Comparison of ENCODE assay signal across 9 mouse cellular contexts in genomic region chr10:77008109-77008561, GRCm38 (mm10). TPM values are rescaled to one million over a fixed set of nuclear protein-coding genes. Genes with fewer than 3 reads are reported as not detected.
DNase-seq lines count a peak whose midpoint lies in the region; ATAC-seq lines count a peak whose summit lies in the region.
"Had no signal": no experiment of that assay in that cellular context is flagged by ENCODE, and none has a peak within 500 bp of the region (broad histone marks: within the 10 kb centered on the region; RNA-seq: fewer than 3 reads in every experiment).

No protein-coding gene starts in this region.

- 25% methylated on average over 9 of the region's 9 CpGs for WGBS in forebrain, embryonic 13.5 days
- 6% methylated on average over 9 of the region's 9 CpGs for WGBS in midbrain, embryonic 16.5 days

- ATAC-seq in forebrain, embryonic 13.5 days: peak; percentile 55; the same call in 1 of the 2 replicates
- ATAC-seq in midbrain, embryonic 16.5 days: peak; percentile 73

- H3K9ac ChIP-seq in forebrain, embryonic 13.5 days: no peak overlapping the region
- no peak overlapping the region for H3K9ac ChIP-seq in midbrain, embryonic 16.5 days (ENCODE audit: low read depth, low read length)
- H3K9ac ChIP-seq: liver, embryonic 15.5 days had no signal

- peak overlapping the region; percentile 68 for H3K27ac ChIP-seq in forebrain, embryonic 13.5 days
- peak overlapping the region; percentile 23 for H3K27ac ChIP-seq in midbrain, embryonic 16.5 days (ENCODE audit: low read length)
- H3K27ac ChIP-seq: liver, embryonic 15.5 days had no signal

- no peaks in the 10 kb centered on the region for H3K27me3 ChIP-seq in forebrain, embryonic 13.5 days
- no peaks in the 10 kb centered on the region for H3K27me3 ChIP-seq in midbrain, embryonic 16.5 days (ENCODE audit: control insufficient read depth, insufficient read depth, low read depth, low read length)
- H3K27me3 ChIP-seq: liver, embryonic 15.5 days had no signal

- H3K9me3 ChIP-seq in forebrain, embryonic 13.5 days (replicated peaks): no peaks in the 10 kb centered on the region
- no peaks in the 10 kb centered on the region for H3K9me3 ChIP-seq in midbrain, embryonic 16.5 days (replicated peaks; ENCODE audit: control insufficient read depth, low read length, poor library complexity, severe bottlenecking)
- H3K9me3 ChIP-seq: liver, embryonic 15.5 days had no signal

- DNase-seq in gastrocnemius, postnatal 25 days: peak; percentile 18
- DNase-seq in gastrocnemius, postnatal 4 days (ENCODE audit: low spot score in 2 of 2): no peak
- peak; percentile 61 to 64 for DNase-seq in adrenal gland, postnatal 36 days
- peak; percentile 69 for DNase-seq in kidney, postnatal 25 days
- DNase-seq in urinary bladder, postnatal 10 days (ENCODE audit: low spot score): no peak
- DNase-seq in urinary bladder, adult 2 months (ENCODE audit: low spot score): no peak

- H3K4me3 ChIP-seq in forebrain, embryonic 13.5 days: no peak overlapping the region
- no peak overlapping the region for H3K4me3 ChIP-seq in midbrain, embryonic 16.5 days (ENCODE audit: low read depth, low read length)
- H3K4me3 ChIP-seq: liver, embryonic 15.5 days had no signal

- H3K36me3 ChIP-seq in forebrain, embryonic 13.5 days (ENCODE audit: poor library complexity, severe bottlenecking): no peaks in the 10 kb centered on the region
- H3K36me3 ChIP-seq in midbrain, embryonic 16.5 days (ENCODE audit: control insufficient read depth, insufficient read depth, low read length): no peaks in the 10 kb centered on the region
- H3K36me3 ChIP-seq: liver, embryonic 15.5 days had no signal

- peaks cover 14% of the 10 kb centered on the region; the same call in 1 of the 2 replicates for H3K4me1 ChIP-seq in forebrain, embryonic 13.5 days
- peaks cover 9% of the 10 kb centered on the region; the same call in 1 of the 2 replicates for H3K4me1 ChIP-seq in midbrain, embryonic 16.5 days (ENCODE audit: control insufficient read depth, insufficient read depth, low read length)

- no peak overlapping the region for H3K4me2 ChIP-seq in forebrain, embryonic 13.5 days
- no peak overlapping the region for H3K4me2 ChIP-seq in midbrain, embryonic 16.5 days (ENCODE audit: low read length)
- H3K4me2 ChIP-seq: liver, embryonic 15.5 days had no signal

RNA-seq across cellular contexts. Expression of gene Slc19a1, which starts 23.9 kb away (rescaled TPM):
- 1 to 10 TPM; 5.3 to 5.7 TPM for total RNA-seq in gastrocnemius, postnatal 25 days (2021)
- 10 to 100 TPM in 1 of 2 experiments, 1 to 10 TPM in 1; 9.8 to 10.3 TPM for total RNA-seq in gastrocnemius, postnatal 4 days (2021)
- total RNA-seq in adrenal gland, postnatal 36 days (2021): 10 to 100 TPM; 19.3 to 25.1 TPM
- 28.0 and 33.7 TPM in 2 replicates for polyA plus RNA-seq in forebrain, embryonic 13.5 days (2015; fragmentation: Nextera tagmentation; extraction: Ambion mirVana)
- 44.2 and 44.4 TPM in 2 replicates for polyA plus RNA-seq in midbrain, embryonic 16.5 days (2015; fragmentation: Nextera tagmentation; extraction: Ambion mirVana)
- 12.4 and 12.9 TPM in 2 replicates for polyA plus RNA-seq in urinary bladder, adult 2 months (2012; rRNA removed)

RNA-seq across cellular contexts. Expression of gene Pcbp3, which starts 46.4 kb away (rescaled TPM):
- 1 to 10 TPM; 1.9 to 3.2 TPM for total RNA-seq in gastrocnemius, postnatal 25 days (2021)
- 10 to 100 TPM; 10.3 to 10.9 TPM for total RNA-seq in gastrocnemius, postnatal 4 days (2021)
- total RNA-seq in adrenal gland, postnatal 36 days (2021): 10 to 100 TPM; 22.9 to 32.9 TPM
- polyA plus RNA-seq in forebrain, embryonic 13.5 days (2015; fragmentation: Nextera tagmentation; extraction: Ambion mirVana): 49.3 and 52.5 TPM in 2 replicates
- polyA plus RNA-seq in midbrain, embryonic 16.5 days (2015; fragmentation: Nextera tagmentation; extraction: Ambion mirVana): 68.8 and 78.8 TPM in 2 replicates
- 32.0 and 35.4 TPM in 2 replicates for polyA plus RNA-seq in urinary bladder, adult 2 months (2012; rRNA removed)

Comparison
In these comparisons a context has a peak if more than half of its experiments do, and no peak if none do; other contexts are left out.
1. DNase-seq: peak in gastrocnemius, postnatal 25 days (single experiment), adrenal gland, postnatal 36 days (2 of 2) and kidney, postnatal 25 days (2 of 2); none in gastrocnemius, postnatal 4 days (0 of 2), urinary bladder, postnatal 10 days (single experiment) and urinary bladder, adult 2 months (single experiment).